Mouse (Mus musculus): Measurements from ENCODE around the gene C130032M10Rik. TPM values are rescaled to one million over a fixed set of nuclear protein-coding genes. Genes with fewer than 3 reads are reported as not detected.

C130032M10Rik gene
- total RNA-seq, 4 experiments from 2014 or later: 0.43 TPM; not detected in 3

- DNase-seq: no peak
Observed at GRCm38 (mm10) chr9:114549117-114549516, 33.6 kb downstream of the C130032M10Rik start.

- DNase-seq: no peak
Observed at GRCm38 (mm10) chr9:114550033-114550432, 34.5 kb downstream of the C130032M10Rik start.

GRCm38 (mm10) chr9:114553828-114554227, 38.3 kb downstream of the C130032M10Rik start:
- no peak for DNase-seq

- DNase-seq: no peak
Observed at GRCm38 (mm10) chr9:114554355-114554979, 39.0 kb downstream of the C130032M10Rik start.

GRCm38 (mm10) chr9:114556276-114556855, 40.9 kb downstream of the C130032M10Rik start:
- DNase-seq: no peak

GRCm38 (mm10) chr9:114557086-114557485, 41.6 kb downstream of the C130032M10Rik start:
- no peak for DNase-seq

GRCm38 (mm10) chr9:114560141-114560540, 44.6 kb downstream of the C130032M10Rik start:
- DNase-seq: no peak

GRCm38 (mm10) chr9:114560771-114561670, 45.5 kb downstream of the C130032M10Rik start:
- no peak for DNase-seq

GRCm38 (mm10) chr9:114561671-114561971, 46.1 kb downstream of the C130032M10Rik start:
- no peak for DNase-seq

GRCm38 (mm10) chr9:114562031-114562918, 46.8 kb downstream of the C130032M10Rik start:
- DNase-seq: no peak

- DNase-seq: no peak
Observed at GRCm38 (mm10) chr9:114562919-114563751, 47.6 kb downstream of the C130032M10Rik start.

- DNase-seq: no peak
Observed at GRCm38 (mm10) chr9:114563761-114564606, 48.5 kb downstream of the C130032M10Rik start, which contains the start of gene Trim71. TSS of gene Trim71 (minus strand) at chr9:114564369.

GRCm38 (mm10) chr9:114564667-114565066, 49.2 kb downstream of the C130032M10Rik start:
- DNase-seq: no peak

Other genes starting within 250 kb of the C130032M10Rik start
- gene Bcl2a1c, start 185.6 kb upstream of the C130032M10Rik start, total RNA-seq (2022): not detected
- 100 to 1,000 TPM; 103 to 145 (median 123) TPM for gene Crtap, start 125.0 kb upstream of the C130032M10Rik start, total RNA-seq (2022)
- 10 to 100 TPM; 37.0 to 40.6 (median 38.1) TPM for gene Glb1, start 114.6 kb upstream of the C130032M10Rik start, total RNA-seq (2022)
- 10 to 100 TPM in 3 of 4 experiments, 1 to 10 TPM in 1; 9.2 to 11.6 (median 10.4) TPM for gene Tmppe, start 114.6 kb upstream of the C130032M10Rik start, total RNA-seq (2022)
- not detected for gene Ccr4, start 10.8 kb upstream of the C130032M10Rik start, total RNA-seq (2022)
- gene Trim71, start 48.7 kb downstream of the C130032M10Rik start, total RNA-seq (2022): under 1 TPM in 1 of 4 experiments, not detected in 3; 0.03 TPM
- 10 to 100 TPM; 42.5 to 51.1 (median 44.4) TPM for gene Cnot10, start 124.5 kb downstream of the C130032M10Rik start, total RNA-seq (2022)
- gene Dync1li1, start 173.1 kb downstream of the C130032M10Rik start, total RNA-seq (2022): 10 to 100 TPM; 37.9 to 45.9 (median 44.1) TPM
- gene Cmtm6, start 215.4 kb downstream of the C130032M10Rik start, total RNA-seq (2022): 100 to 1,000 TPM in 1 of 4 experiments, 10 to 100 TPM in 3; 68.5 to 105 (median 78.0) TPM